Mouse (Mus musculus) hindlimb bud, embryonic 11.5 days (tissue): Measurements from ENCODE around the gene Gfra1.

ENCODE experiments used
- DNase-seq: peaks from one replicate; pipeline ENCODE4 v3.0.0-alpha.2; 2012; ENCODE audit warnings: low read depth, low spot score; ENCODE audit errors: extremely low spot score

Gfra1 gene

GRCm38 (mm10) chr19:58396604-58396984 lies 59.1 kb downstream of the Gfra1 start:
- no peak for DNase-seq

DNA sequence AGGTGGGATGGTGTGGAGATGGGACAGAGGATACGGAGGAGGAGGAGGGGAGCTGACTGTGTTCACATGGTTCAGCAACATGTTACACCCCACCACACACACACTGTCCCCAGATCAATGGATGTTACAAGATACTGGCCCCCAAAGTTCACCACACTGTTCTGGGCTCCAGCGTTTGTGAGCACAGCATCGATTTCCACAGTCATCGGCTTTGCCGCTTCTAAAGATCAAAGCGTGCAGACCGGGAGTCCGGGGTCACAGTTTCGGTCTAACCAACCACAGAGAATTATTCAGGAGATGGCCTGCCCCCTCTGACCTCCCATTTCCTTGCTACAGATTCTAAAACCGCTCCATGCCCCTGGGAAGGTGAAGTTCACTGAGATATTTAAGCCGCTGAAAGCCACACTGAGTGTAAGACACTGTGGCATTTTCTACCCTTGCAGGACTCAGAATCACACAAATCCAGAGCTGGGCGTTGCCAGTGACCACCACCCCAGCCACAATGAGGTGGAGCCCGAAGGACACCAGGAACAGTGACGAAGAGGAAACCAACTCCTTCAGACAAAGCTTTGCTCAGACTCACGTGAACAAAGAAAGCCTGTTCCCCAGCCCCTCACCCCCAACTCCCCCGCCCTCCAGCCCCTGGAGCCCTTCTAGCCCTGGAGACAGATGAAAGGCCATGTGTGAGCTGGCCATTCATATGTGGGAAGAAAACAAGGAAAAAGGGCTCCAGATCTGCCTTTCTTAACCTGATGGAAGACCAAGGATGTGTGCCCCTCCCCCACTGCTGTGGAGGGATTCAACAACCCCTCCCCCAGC lies 59.7 kb downstream of the Gfra1 start:
- DNase-seq, result no peak

- no peak for DNase-seq
Measured at GRCm38 (mm10) chr19:58393121-58393520, 62.6 kb downstream of the Gfra1 start.

- DNase-seq, result no peak
Measured at GRCm38 (mm10) chr19:58391796-58392195, 63.9 kb downstream of the Gfra1 start.

DNA sequence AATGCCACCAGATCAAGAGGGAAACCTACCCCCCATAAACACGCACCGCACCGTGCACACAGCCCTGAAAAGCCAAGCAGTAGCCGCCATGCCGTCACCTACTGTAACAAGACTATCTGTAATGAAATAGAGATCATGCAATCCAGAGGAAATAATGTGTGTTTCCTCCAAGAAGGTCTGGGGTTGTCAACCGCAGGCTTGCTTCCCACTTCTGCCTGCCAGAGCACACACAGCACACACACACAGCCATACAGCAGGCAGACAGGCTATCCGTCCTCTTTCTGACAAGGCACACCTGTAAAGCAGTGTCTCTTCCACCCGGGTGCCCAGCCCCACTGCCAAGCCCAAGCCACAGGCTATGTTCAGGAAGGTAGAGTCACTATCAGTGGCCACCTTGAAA lies 66.2 kb downstream of the Gfra1 start:
- DNase-seq, result no peak

GRCm38 (mm10) chr19:58388851-58389447 lies 66.8 kb downstream of the Gfra1 start:
- DNase-seq, result no peak

DNA sequence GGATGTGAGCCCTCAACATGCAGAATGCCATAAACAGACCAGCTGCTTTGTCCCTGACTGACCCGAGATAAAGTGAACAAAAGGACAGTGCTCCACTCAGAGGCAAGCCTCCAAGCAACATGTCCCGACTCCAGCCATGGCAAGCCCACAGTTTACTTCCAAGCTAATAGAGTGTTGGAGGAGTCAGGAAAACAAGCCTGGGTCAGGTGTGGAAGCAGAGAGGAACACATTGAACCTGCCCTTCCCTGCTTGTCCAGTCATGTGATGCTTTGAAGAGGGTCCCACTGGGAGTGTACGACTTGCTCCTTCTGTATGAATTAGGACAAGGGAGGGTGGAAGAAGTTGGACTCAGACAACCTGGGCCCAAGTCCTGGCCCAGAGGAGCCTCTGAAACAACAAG lies 72.4 kb downstream of the Gfra1 start:
- DNase-seq, result no peak

GRCm38 (mm10) chr19:58382535-58382934 lies 73.2 kb downstream of the Gfra1 start:
- DNase-seq, result no peak

DNA sequence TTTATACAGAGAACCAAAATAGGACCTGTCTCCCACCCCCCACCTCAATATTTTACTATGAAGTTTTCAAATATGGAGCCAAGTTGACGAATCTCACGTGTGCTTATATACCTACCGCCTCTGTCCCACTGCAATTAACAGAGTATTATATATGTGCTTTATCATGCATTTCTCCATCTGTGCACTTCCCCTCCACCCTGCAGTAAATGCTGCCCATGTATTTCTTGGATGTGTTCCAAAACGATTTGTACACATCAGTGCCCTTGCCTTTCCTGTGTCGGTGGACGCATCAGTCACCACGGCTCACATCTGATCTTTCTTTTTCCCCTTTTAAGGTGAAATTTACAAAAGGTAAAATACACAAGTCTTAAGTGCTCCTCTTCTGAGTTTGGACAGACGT lies 77.7 kb downstream of the Gfra1 start:
- DNase-seq, result no peak

DNA sequence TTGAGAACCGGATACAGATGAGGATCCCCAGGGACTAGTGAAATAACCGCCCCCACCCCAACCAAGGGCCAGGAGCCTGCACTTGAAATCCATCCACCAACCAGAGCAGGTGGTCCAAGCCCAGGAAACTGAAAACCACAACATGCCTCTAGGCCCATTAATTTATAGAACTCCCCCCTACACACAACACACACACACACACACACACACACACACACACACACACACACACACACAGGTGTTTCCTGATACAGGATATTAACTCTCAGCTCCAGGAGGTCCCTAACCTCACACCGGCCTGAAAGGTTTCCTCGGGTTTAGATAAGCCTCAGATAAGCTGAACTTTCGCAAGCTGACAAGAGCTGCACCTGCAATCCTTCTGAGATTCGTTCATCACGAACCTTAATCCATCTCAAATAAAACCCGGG lies 79.0 kb downstream of the Gfra1 start:
- DNase-seq, result no peak

- no peak for DNase-seq
Measured at GRCm38 (mm10) chr19:58374648-58375047, 81.1 kb downstream of the Gfra1 start.

DNA sequence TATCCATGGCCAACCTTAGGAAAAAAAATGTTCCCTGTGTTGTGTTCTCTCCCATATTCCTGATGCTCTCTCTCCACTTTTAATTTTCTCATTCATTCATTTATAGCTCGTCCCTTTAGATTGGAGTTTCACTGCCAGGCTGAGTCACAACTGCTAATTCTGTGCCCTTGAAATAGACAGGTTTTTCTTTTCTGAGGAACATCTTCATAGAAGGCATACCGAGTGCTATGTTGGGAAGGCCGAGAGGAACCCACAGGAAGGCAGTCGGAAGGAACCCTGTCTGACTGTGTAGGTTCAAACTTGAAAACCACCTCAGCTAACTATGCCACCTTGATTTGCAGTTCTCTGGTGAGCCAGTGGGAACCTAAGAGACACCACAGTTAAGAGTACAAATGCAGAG lies 81.6 kb downstream of the Gfra1 start:
- DNase-seq, result no peak

DNA sequence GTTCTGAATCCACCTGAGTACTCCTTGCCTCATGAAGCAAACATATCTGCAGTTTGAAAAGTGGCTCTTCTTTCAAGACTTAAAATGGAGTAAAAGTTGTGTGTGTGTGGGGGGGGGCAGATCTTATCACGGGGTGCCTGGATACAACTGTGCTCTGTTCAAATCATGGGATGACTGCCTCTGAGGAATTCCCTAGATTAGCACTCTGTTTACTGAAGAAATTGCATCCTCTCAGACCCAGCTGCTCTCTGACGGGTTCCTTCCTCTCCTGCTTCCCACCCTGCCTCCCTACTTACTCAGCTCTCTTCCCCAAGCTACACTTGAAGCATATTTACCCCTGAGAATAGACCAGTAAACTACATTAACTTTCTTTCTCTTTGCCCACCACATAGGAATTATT lies 87.2 kb downstream of the Gfra1 start:
- no peak for DNase-seq

- DNase-seq, result no peak
Measured at GRCm38 (mm10) chr19:58364688-58365087, 91.0 kb downstream of the Gfra1 start.

DNA sequence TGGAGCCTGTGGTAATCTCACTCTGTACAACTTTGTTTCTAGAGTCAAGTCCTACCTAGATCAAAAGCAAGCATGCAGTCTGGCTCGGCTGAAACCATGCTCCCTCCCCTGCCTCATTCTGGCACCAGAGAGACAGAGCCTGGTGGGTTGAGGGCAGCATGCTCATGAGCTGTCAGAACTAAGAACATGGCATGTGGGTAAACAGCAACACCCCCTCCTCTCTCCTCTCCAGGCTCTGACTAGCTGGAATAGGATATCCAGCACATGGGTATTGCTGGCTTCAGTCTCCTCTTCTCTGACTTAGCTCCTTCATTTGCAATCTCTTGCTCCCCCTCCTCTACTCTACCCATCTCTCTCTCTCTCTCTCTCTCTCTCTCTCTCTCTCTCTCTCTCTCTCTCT lies 94.7 kb downstream of the Gfra1 start:
- DNase-seq, result no peak

GRCm38 (mm10) chr19:58358063-58358462 lies 97.6 kb downstream of the Gfra1 start:
- DNase-seq, result no peak

DNA sequence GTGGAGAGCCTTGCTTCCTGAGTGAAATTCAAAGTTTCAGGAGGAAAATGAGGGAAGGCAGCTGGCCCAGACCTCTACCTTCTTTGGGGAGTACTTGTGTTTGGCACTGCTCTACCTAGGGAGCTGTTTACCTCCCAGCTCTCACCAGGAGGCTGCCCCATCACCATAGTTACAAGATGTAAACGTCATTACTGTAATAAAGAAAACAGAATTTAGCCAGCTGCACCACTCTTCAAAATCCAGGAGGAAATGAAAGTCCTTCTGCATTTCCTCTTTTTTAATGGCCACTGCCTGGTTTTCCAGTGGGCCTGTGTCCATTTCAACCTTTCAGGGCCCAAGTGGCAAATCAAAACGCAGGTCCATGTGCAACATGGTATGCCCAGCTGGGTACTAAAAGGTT lies 101.8 kb downstream of the Gfra1 start:
- DNase-seq, result no peak

DNA sequence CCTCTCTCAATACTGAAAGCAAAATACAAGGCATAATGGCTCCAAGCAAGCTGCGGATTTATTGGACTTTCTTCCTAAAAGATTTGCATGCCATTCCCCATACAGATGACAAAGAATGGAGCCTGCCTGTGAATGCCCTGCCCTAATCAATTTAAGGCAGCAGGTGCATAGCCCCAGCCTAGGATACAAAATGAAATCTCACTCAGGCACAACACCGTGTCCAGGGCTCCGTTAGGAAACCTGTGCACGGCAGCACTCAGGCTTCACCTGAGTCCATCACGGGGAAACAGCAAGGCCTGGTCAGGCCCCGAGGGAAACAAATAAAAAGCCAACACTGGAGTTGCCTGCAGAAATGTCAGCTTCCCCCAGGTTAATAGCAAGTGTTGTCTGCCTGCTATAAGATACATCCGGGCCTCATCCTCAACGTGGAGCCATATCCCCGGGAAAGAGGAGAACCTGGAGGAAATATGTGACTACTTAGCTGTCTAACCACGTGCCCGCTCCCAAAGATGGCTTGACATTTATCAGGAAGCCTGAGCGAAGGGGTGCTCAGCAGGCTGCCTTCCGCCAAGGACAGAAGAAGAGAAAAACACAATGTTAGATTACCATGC lies 102.3 kb downstream of the Gfra1 start:
- no peak for DNase-seq

DNA sequence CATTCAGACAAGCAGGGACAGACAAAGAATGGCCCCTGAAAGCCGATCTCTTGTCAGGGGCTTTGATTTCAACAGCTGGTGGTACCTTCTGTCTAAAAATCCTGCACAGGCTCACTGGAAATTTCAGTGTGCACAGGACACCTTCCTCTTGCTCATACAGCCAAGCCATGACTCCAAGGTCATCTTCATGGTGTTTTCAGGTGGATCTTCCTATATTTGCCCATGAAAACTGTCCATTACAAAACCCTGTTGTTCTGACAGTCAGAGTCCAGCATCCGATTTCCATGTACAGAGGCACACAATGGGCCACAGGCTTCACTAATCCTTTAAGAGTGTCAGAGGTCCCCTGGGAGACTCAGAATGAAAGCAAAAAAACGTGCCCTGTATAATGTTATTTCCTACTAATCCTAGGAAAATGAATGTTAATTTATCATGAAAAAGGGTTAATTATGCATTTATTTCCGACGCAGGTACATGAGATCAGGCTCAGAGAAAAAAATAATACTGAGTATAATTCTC lies 105.8 kb downstream of the Gfra1 start:
- no peak for DNase-seq

DNA sequence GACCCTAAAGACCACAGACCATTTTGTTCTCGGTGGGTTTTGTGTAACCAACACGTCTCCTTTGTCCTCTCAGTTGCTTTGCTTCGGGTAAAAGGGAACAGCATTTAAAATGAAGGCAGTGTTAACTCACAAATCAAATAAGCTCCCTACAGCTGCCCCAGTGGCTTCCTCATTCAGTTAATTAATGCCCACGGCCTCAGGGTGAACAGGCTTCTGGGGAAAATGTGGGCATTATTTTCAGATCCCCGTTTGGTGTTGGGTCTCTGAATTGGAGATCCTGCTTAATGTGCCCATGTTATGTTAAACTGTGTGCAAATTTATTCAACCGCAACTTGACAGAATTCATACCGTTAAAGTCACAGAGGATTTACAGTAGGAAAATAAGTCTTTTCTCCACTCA lies 110.6 kb downstream of the Gfra1 start:
- DNase-seq, result no peak

- DNase-seq, result no peak
Measured at GRCm38 (mm10) chr19:58341351-58341750, 114.4 kb downstream of the Gfra1 start.

GRCm38 (mm10) chr19:58340221-58340620 lies 115.5 kb downstream of the Gfra1 start:
- DNase-seq, result no peak
